In the genomic region with DNA sequence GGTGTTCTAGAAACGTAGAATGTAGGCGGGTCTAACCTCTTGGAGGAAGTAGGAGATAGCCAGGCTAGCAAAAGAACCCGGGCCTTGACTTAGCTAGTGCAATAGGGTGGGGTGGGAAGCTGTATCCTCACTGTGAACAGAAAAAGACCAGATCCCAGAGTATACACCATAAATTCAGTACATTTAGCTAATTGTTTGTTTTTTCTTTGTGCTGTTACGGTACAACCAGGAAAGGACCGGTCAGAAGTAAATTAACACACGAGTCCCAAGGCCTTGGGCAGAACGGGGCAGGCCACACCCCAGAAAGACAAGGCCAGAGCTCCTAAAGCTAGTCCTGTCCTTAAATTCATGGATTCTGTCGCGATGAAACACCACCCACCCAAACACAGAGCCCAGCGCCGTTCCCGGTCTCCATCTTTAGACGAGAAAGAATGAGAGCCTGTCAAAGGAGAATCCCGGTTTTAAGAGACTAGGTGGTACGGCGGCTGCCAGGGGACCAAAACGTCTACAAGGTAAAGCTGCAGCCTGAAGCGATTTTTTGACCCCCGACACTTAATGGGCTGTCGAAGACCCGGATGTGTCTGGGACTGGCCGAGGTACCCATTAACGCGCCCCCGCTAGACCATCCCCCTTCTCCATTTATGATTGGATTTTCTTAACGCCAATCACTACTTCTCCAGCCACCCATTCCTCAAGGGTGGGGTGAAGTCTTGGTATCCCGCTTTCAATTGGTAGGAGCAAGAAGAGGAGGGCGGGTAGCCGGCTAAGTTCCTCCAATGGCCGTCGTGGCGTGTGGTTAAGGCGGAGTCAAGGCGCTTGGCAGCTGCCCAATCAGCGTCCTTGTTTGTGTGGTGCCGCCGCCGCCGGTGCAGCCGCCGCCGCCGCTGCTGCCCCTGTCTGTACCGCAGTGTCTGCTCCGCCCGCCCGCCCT, we compare ENCODE assay signal across 7 mouse cellular contexts. TPM values are rescaled to one million over a fixed set of nuclear protein-coding genes. Genes with fewer than 3 reads are reported as not detected.
DNase-seq lines count a peak whose midpoint lies in the region; ATAC-seq lines count a peak whose summit lies in the region.

A gene (plus strand): TSS at position 834 of the 931 bp plus-strand sequence.

- no peaks in the 10 kb centered on the region for H3K4me1 ChIP-seq in embryonic facial prominence, embryonic 11.5 days (ENCODE audit: control insufficient read depth, insufficient read depth, low read length)
- peaks cover 16% of the 10 kb centered on the region for H3K4me1 ChIP-seq in limb, embryonic 10.5 days
- peaks cover 36% of the 10 kb centered on the region for H3K4me1 ChIP-seq in midbrain, embryonic 13.5 days (replicated peaks)

- H3K4me3 ChIP-seq in embryonic facial prominence, embryonic 11.5 days (ENCODE audit: low read depth, low read length): peak within 1 kb of the TSS; percentile 87
- peak within 1 kb of the TSS; percentile 86 for H3K4me3 ChIP-seq in limb, embryonic 10.5 days
- peak within 1 kb of the TSS; percentile 77 for H3K4me3 ChIP-seq in midbrain, embryonic 13.5 days (replicated peaks)

- peak within 1 kb of the TSS; percentile 97 for H3K27ac ChIP-seq in embryonic facial prominence, embryonic 11.5 days (replicated peaks; ENCODE audit: low read depth, low read length)
- H3K27ac ChIP-seq in limb, embryonic 10.5 days: peak within 1 kb of the TSS; percentile 98
- H3K27ac ChIP-seq in midbrain, embryonic 13.5 days: peak within 1 kb of the TSS; percentile 98

- peak; percentile 98 for DNase-seq in adrenal gland, postnatal 14 days
- peak; percentile 100 for DNase-seq in embryonic facial prominence, embryonic 11.5 days (ENCODE audit: low spot score)
- peak; percentile 100 for DNase-seq in kidney, adult 11 months
- peak; percentile 100 for DNase-seq in limb, embryonic 10.5 days (ENCODE audit: low spot score)
- peak; percentile 93 for DNase-seq in spleen, adult 12 weeks (ENCODE audit: low spot score)

- no peaks in the 10 kb centered on the region for H3K36me3 ChIP-seq in embryonic facial prominence, embryonic 11.5 days (replicated peaks; ENCODE audit: control insufficient read depth, insufficient read depth, low read depth, low read length)
- H3K36me3 ChIP-seq in limb, embryonic 10.5 days: peaks cover 20% of the 10 kb centered on the region
- H3K36me3 ChIP-seq in midbrain, embryonic 13.5 days: no peaks in the 10 kb centered on the region

- peak within 1 kb of the TSS; percentile 68 for H3K4me2 ChIP-seq in embryonic facial prominence, embryonic 11.5 days (ENCODE audit: low read depth, low read length)
- peak within 1 kb of the TSS; percentile 89 for H3K4me2 ChIP-seq in midbrain, embryonic 13.5 days (replicated peaks)

- H3K27me3 ChIP-seq in embryonic facial prominence, embryonic 11.5 days (ENCODE audit: control insufficient read depth, insufficient read depth, low read length): no peaks in the 10 kb centered on the region
- H3K27me3 ChIP-seq in limb, embryonic 10.5 days (ENCODE audit: low read depth, poor library complexity, severe bottlenecking): no peaks in the 10 kb centered on the region
- H3K27me3 ChIP-seq in midbrain, embryonic 13.5 days: no peaks in the 10 kb centered on the region

- H3K9ac ChIP-seq in embryonic facial prominence, embryonic 11.5 days (replicated peaks; ENCODE audit: low read length): peak within 1 kb of the TSS; percentile 87
- H3K9ac ChIP-seq in midbrain, embryonic 13.5 days (replicated peaks): peak within 1 kb of the TSS; percentile 88

- peak; percentile 99 for ATAC-seq in embryonic facial prominence, embryonic 11.5 days (replicated peaks; ENCODE audit: insufficient number of reproducible peaks, low FRiP score, low TSS enrichment, low read depth)
- ATAC-seq in granulocyte monocyte progenitor cell, adult 5-6 weeks (replicated peaks; ENCODE audit: poor library complexity, severe bottlenecking): peak; percentile 97
- peak; percentile 99 for ATAC-seq in midbrain, embryonic 13.5 days

- H3K9me3 ChIP-seq in embryonic facial prominence, embryonic 11.5 days (replicated peaks; ENCODE audit: control insufficient read depth, low read length): no peaks in the 10 kb centered on the region
- H3K9me3 ChIP-seq in limb, embryonic 10.5 days (replicated peaks): no peaks in the 10 kb centered on the region
- no peaks in the 10 kb centered on the region for H3K9me3 ChIP-seq in midbrain, embryonic 13.5 days

- under 1% methylated on average over 37 of the region's 47 CpGs for WGBS in embryonic facial prominence, embryonic 11.5 days
- under 1% methylated on average over 47 of the region's 47 CpGs for WGBS in limb, embryonic 10.5 days
- under 1% methylated on average over 43 of the region's 47 CpGs for WGBS in midbrain, embryonic 13.5 days

RNA-seq across cellular contexts. Expression of the gene that starts here (rescaled TPM):
- total RNA-seq in adrenal gland, postnatal 14 days (2021): 66.4 and 76.6 TPM in 2 replicates
- 12.6 TPM in 2 replicates for polyA plus RNA-seq in embryonic facial prominence, embryonic 11.5 days (2014; fragmentation: Nextera tagmentation; extraction: Ambion mirVana)
- 68.7 and 83.6 TPM in 2 replicates for total RNA-seq in granulocyte monocyte progenitor cell, adult 5-6 weeks (2014; fragmentation: Nextera tagmentation)
- 19.4 and 19.9 TPM in 2 replicates for total RNA-seq in granulocyte monocyte progenitor cell, adult 5-6 weeks (2017)
- 14.3 and 15.6 TPM in 2 replicates for polyA plus RNA-seq in limb, embryonic 10.5 days (2016; fragmentation: Nextera tagmentation; extraction: Ambion mirVana)
- polyA plus RNA-seq in midbrain, embryonic 13.5 days (2015; fragmentation: Nextera tagmentation; extraction: Ambion mirVana): 15.1 and 16.0 TPM in 2 replicates

Comparison
In these comparisons a context has a peak if more than half of its experiments do, and no peak if none do; other contexts are left out.
1. Peak in every context shown above with its lines: DNase-seq, ATAC-seq, H3K4me3 ChIP-seq and H3K27ac ChIP-seq.